Mouse (Mus musculus) bone marrow macrophage, adult 2 months (primary cell): Measurements from ENCODE around the gene Gm10681. TPM values are rescaled to one million over a fixed set of nuclear protein-coding genes. Genes with fewer than 3 reads are reported as not detected.
"Not testable (repeated sequence)": the region's sequence is repeated elsewhere in the genome, so short reads cannot be mapped to it uniquely, and the experiment has no call there.

Experiments
- H3K27ac ChIP-seq: 2 replicates; pipeline ENCODE4 v1.5.1; 2012; ENCODE audit warnings: low read depth, low read length; ENCODE audit not compliant: insufficient read depth
- H3K4me1 ChIP-seq: 2 replicates; pipeline ENCODE4 v1.6.1; 2012; ENCODE audit warnings: low read length; ENCODE audit not compliant: control insufficient read depth, insufficient read depth
- H3K4me3 ChIP-seq: 2 replicates; pipeline ENCODE4 v1.5.1; 2012; ENCODE audit warnings: mild to moderate bottlenecking, low read length, moderate library complexity; ENCODE audit not compliant: insufficient read depth
- polyA plus RNA-seq: library from polyadenylated mRNA; stranded (reverse); fragments of >200 nt; gene quantifications from 2 replicates; pipeline ENCODE4 v1.2.4, GENCODE M21; 2012; ENCODE audit not compliant: missing spikeins, insufficient read depth, insufficient read length

Gm10681 gene
- polyA plus RNA-seq, 1 experiment: not detected

DNA sequence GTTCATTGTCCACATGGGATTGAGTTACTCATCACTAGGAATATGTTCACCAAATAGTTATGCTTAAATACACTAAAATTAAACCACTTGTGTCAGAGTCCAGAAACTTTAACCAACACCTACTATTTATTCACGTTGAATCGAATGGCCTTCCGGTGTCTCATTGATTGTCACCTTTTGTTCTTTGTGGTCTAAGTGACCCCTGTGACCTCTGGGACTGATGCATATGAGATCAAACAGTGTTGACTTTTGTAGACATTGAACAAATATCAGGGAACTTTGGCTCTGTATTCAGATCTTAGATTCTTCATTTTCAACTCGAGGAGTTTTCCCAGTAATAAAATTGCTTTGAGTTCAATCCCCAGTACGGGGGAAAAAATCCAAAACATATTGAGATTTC is 27.9 kb downstream of the Gm10681 start:
- not testable (repeated sequence) for H3K4me1 ChIP-seq, H3K27ac ChIP-seq, H3K4me3 ChIP-seq

DNA sequence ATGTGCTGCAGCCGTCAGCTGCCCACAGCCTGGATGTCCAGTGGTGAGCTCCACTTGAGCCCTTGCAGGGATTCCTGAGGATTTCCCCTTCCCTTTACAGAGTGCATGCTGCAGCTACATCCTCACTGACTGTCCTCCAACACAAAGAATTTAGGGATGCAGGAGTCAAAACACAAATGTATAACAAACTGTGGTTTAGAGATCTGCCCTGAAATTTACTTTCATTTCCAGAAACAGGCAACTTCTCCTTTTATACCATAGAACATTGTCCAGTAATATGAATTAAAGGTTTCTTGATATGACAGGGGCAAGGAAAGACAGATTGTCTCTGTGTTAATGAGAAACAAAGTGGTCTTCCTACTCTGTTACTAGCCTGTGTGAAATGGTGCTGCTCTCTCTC is 37.8 kb downstream of the Gm10681 start:
- H3K4me1 ChIP-seq, H3K4me3 ChIP-seq, H3K27ac ChIP-seq: not testable (repeated sequence)

DNA sequence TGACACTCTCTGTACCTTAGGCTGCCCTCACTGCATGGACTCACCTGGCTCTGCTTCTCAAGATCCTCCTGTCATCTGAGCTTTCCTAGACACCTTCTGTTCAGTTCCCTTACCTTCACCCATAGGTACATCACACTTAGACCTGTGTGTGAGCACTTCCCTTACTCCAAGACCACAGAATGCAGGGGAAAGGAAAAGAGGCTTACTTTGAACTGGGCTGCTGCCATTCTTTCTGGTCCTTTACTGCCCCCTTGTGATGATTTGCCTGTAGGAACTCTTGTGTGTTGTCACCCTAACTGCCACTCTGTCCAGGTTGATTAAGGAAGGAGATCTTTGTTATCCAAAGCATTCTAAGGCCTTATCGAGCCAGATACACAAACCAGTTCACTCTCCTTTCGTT is 38.4 kb downstream of the Gm10681 start:
- H3K4me1 ChIP-seq, H3K4me3 ChIP-seq, H3K27ac ChIP-seq: not testable (repeated sequence)

DNA sequence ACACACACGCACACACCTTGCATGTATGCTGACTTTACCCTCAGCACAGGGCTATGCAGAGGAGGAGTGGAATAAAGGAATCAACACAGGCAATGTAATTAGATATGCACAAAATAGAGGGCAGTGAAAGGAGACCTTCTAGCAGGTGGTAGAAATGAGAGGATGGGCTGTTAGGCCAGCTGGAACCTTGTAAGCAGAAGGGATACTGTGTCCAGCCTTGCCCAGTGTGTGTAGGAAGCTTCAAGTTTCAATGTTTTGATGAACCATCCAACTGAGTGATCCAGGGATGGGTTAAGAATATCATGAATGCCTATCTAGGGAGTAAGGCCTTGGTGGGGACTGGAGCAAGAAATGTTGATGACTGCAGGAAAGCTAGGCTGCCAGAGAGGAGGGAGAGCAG is 40.1 kb downstream of the Gm10681 start:
- H3K4me1 ChIP-seq, H3K27ac ChIP-seq, H3K4me3 ChIP-seq: not testable (repeated sequence)

GRCm38 (mm10) chr3:98547641-98548040 is 41.0 kb downstream of the Gm10681 start:
- H3K4me3 ChIP-seq, H3K4me1 ChIP-seq, H3K27ac ChIP-seq: not testable (repeated sequence)

GRCm38 (mm10) chr3:98524978-98525377 is 63.6 kb downstream of the Gm10681 start:
- H3K27ac ChIP-seq, H3K4me1 ChIP-seq, H3K4me3 ChIP-seq: not testable (repeated sequence)

- H3K4me1 ChIP-seq: not testable (repeated sequence)
Measured at GRCm38 (mm10) chr3:98524552-98524951, 64.1 kb downstream of the Gm10681 start.

DNA sequence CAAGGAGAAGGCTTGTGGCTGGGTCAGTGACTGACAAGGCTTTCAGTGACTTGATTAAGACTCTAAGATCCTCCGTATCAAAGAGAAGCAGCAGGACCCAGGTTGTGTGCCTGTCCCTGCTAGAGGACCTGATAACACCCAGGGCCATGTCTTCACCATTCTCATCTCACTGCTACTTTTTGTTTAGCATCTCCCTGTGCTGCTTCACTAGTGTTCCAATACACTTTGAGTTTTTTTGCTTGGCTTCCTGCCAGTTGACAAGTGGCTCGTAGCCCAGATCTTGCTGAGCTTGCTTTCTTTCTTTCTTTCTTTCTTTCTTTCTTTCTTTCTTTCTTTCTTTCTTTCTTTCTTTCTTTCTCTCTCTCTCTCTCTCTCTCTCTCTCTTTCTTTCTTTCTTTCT is 65.8 kb downstream of the Gm10681 start:
- H3K4me3 ChIP-seq, H3K4me1 ChIP-seq, H3K27ac ChIP-seq: not testable (repeated sequence)

More at GRCm38 (mm10) chr3:98524552-98524951, 64.1 kb downstream of the Gm10681 start:
- H3K4me3 ChIP-seq, H3K27ac ChIP-seq: not testable (repeated sequence)

GRCm38 (mm10) chr3:98510414-98510813 is 78.2 kb downstream of the Gm10681 start, which contains the start of gene Hsd3b4:
Hsd3b4 (minus strand) TSS chr3:98510514.
- not testable (repeated sequence) for H3K4me3 ChIP-seq, H3K27ac ChIP-seq, H3K4me1 ChIP-seq

DNA sequence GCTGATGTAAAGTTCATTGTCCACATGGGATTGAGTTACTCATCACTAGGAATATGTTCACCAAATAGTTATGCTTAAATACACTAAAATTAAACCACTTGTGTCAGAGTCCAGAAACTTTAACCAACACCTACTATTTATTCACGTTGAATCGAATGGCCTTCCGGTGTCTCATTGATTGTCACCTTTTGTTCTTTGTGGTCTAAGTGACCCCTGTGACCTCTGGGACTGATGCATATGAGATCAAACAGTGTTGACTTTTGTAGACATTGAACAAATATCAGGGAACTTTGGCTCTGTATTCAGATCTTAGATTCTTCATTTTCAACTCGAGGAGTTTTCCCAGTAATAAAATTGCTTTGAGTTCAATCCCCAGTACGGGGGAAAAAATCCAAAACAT is 81.4 kb downstream of the Gm10681 start:
- not testable (repeated sequence) for H3K4me3 ChIP-seq, H3K4me1 ChIP-seq

More for the DNA sequence above, 81.4 kb downstream of the Gm10681 start:
- H3K27ac ChIP-seq: not testable (repeated sequence)

Other genes starting within 250 kb of the Gm10681 start
- gene Phgdh, start 248.8 kb downstream of the Gm10681 start, polyA plus RNA-seq: 3.3 and 3.8 TPM in 2 replicates
- gene Zfp697, start 206.3 kb downstream of the Gm10681 start, polyA plus RNA-seq: 0.25 TPM in 1 of 2 replicates, not detected in the other
- not detected in 2 replicates for gene Gm4450, start 131.7 kb downstream of the Gm10681 start, polyA plus RNA-seq
- gene Hsd3b4, start 78.3 kb downstream of the Gm10681 start, polyA plus RNA-seq: not detected in 2 replicates
- not detected in 2 replicates for gene Hsd3b5, start 41.4 kb upstream of the Gm10681 start, polyA plus RNA-seq
- not detected in 2 replicates for gene Hsd3b2, start 135.7 kb upstream of the Gm10681 start, polyA plus RNA-seq
- gene Hsd3b3, start 174.3 kb upstream of the Gm10681 start, polyA plus RNA-seq: not detected in 2 replicates
- not detected in 2 replicates for gene Hsd3b6, start 225.6 kb upstream of the Gm10681 start, polyA plus RNA-seq